Mouse (Mus musculus): ENCODE data around the gene Bhlhe40. TPM values are rescaled to one million over a fixed set of nuclear protein-coding genes. Genes with fewer than 3 reads are reported as not detected.
A peak's percentile ranks its signal among the peaks of the same experiment; 100 is the strongest.

Bhlhe40 gene
- polyA plus RNA-seq, 1 experiment from 2014 or later, result 50.1 TPM

GRCm38 (mm10) chr6:108664533-108665150 lies 4.2 kb downstream of the Bhlhe40 start:
- no peak for ATAC-seq
- H3K4me3 ChIP-seq (replicated peaks), result 0 out of 2 replicates have a peak overlapping the region, but pooled peaks have one; percentile 2
- H3K27me3 ChIP-seq (replicated peaks), result no peaks in the 10 kb centered on the region
- H3K9me3 ChIP-seq, result no peaks in the 10 kb centered on the region
- peak overlapping the region; percentile 14; the same call in 1 of the 2 replicates for H3K4me2 ChIP-seq (replicated peaks)
- 89% methylated on average over 24 of the region's 24 CpGs for WGBS
- peaks cover 28% of the 10 kb centered on the region for H3K4me1 ChIP-seq (replicated peaks)
- no peak overlapping the region; the same call in 1 of the 2 replicates for H3K27ac ChIP-seq
- H3K9ac ChIP-seq, result no peak overlapping the region
- peaks cover 12% of the 10 kb centered on the region for H3K36me3 ChIP-seq

- Histone ChIP-seq H3K27ac (no peak overlapping the region), H3K9me3 (no peaks in the 10 kb centered on the region), H3K9ac (no peak overlapping the region), H3K36me3 (peaks cover 12% of the 10 kb centered on the region), H3K4me1 (replicated peaks) (peaks cover 28% of the 10 kb centered on the region), H3K27me3 (replicated peaks) (no peaks in the 10 kb centered on the region), H3K4me3 (replicated peaks) (no peak overlapping the region), H3K4me2 (replicated peaks) (peak overlapping the region; percentile 14; the same call in 1 of the 2 replicates)
- no peak for ATAC-seq
- WGBS, result 79% methylated on average over 5 of the region's 5 CpGs
Observed at GRCm38 (mm10) chr6:108665587-108665986, 5.2 kb downstream of the Bhlhe40 start.

GRCm38 (mm10) chr6:108666648-108667488 lies 6.4 kb downstream of the Bhlhe40 start:
- no peak overlapping the region for H3K4me2 ChIP-seq (replicated peaks)
- no peak overlapping the region for H3K27ac ChIP-seq
- no peak overlapping the region for H3K4me3 ChIP-seq (replicated peaks)
- no peak overlapping the region for H3K9ac ChIP-seq
- H3K27me3 ChIP-seq (replicated peaks), result no peaks in the 10 kb centered on the region
- H3K4me1 ChIP-seq (replicated peaks), result peaks cover 28% of the 10 kb centered on the region
- peaks cover 12% of the 10 kb centered on the region for H3K36me3 ChIP-seq
- no peaks in the 10 kb centered on the region for H3K9me3 ChIP-seq
- 87% methylated on average over 12 of the region's 12 CpGs for whole genome bisulfite sequencing
- no peak for ATAC-seq

- Histone ChIP-seq H3K27me3 (replicated peaks) (no peaks in the 10 kb centered on the region), H3K4me2 (replicated peaks) (peak overlapping the region; percentile 60; the same call in 1 of the 2 replicates), H3K9me3 (no peaks in the 10 kb centered on the region), H3K4me1 (replicated peaks) (peaks cover 28% of the 10 kb centered on the region), H3K36me3 (peaks cover 12% of the 10 kb centered on the region), H3K9ac (peak overlapping the region; percentile 32; the same call in 1 of the 2 replicates), H3K27ac (peak overlapping the region; percentile 75), H3K4me3 (replicated peaks) (no peak overlapping the region)
- WGBS, result 29% methylated on average over 6 of the region's 6 CpGs
- peak; percentile 28 for ATAC-seq
Observed at GRCm38 (mm10) chr6:108667599-108668021, 7.2 kb downstream of the Bhlhe40 start.

- H3K4me1 ChIP-seq (replicated peaks), result peaks cover 28% of the 10 kb centered on the region
- peak overlapping the region; percentile 60 for H3K4me2 ChIP-seq (replicated peaks)
- H3K36me3 ChIP-seq, result peaks cover 12% of the 10 kb centered on the region
- WGBS, result under 1% methylated on average over 30 of the region's 30 CpGs
- peak overlapping the region; percentile 32 for H3K9ac ChIP-seq
- peak overlapping the region; percentile 24 for H3K4me3 ChIP-seq (replicated peaks)
- no peaks in the 10 kb centered on the region for H3K9me3 ChIP-seq
- ATAC-seq, result peak; percentile 93
- H3K27ac ChIP-seq, result peak overlapping the region; percentile 75
- no peaks in the 10 kb centered on the region for H3K27me3 ChIP-seq (replicated peaks)
Observed at GRCm38 (mm10) chr6:108668321-108668786, 7.9 kb downstream of the Bhlhe40 start.

- WGBS, result 79% methylated on average over 3 of the region's 3 CpGs
- H3K36me3 ChIP-seq, result peaks cover 2% of the 10 kb centered on the region; the same call in 1 of the 2 replicates
- H3K27me3 ChIP-seq (replicated peaks), result no peaks in the 10 kb centered on the region
- ATAC-seq, result no peak
- no peak overlapping the region for H3K9ac ChIP-seq
- H3K4me2 ChIP-seq (replicated peaks), result no peak overlapping the region
- no peaks in the 10 kb centered on the region for H3K9me3 ChIP-seq
- H3K27ac ChIP-seq, result no peak overlapping the region
- H3K4me1 ChIP-seq (replicated peaks), result peaks cover 16% of the 10 kb centered on the region
- H3K4me3 ChIP-seq (replicated peaks), result no peak overlapping the region
Observed at GRCm38 (mm10) chr6:108670276-108670675, 9.8 kb downstream of the Bhlhe40 start.

GRCm38 (mm10) chr6:108670821-108671220 lies 10.4 kb downstream of the Bhlhe40 start:
- Histone ChIP-seq H3K4me1 (replicated peaks) (peaks cover 15% of the 10 kb centered on the region), H3K9ac (no peak overlapping the region), H3K27me3 (replicated peaks) (no peaks in the 10 kb centered on the region), H3K36me3 (no peaks in the 10 kb centered on the region), H3K4me3 (replicated peaks) (no peak overlapping the region), H3K4me2 (replicated peaks) (no peak overlapping the region), H3K9me3 (no peaks in the 10 kb centered on the region), H3K27ac (no peak overlapping the region)
- 56% methylated on average over 3 of the region's 3 CpGs for WGBS
- ATAC-seq, result no peak

- 82% methylated on average over 8 of the region's 8 CpGs for WGBS
- Histone ChIP-seq H3K27me3 (replicated peaks) (no peaks in the 10 kb centered on the region), H3K4me2 (replicated peaks) (no peak overlapping the region), H3K9ac (no peak overlapping the region), H3K9me3 (no peaks in the 10 kb centered on the region), H3K27ac (no peak overlapping the region), H3K36me3 (no peaks in the 10 kb centered on the region), H3K4me3 (replicated peaks) (no peak overlapping the region), H3K4me1 (replicated peaks) (peaks cover 15% of the 10 kb centered on the region)
- no peak for ATAC-seq
Observed at GRCm38 (mm10) chr6:108672094-108672493, 11.7 kb downstream of the Bhlhe40 start.

DNA sequence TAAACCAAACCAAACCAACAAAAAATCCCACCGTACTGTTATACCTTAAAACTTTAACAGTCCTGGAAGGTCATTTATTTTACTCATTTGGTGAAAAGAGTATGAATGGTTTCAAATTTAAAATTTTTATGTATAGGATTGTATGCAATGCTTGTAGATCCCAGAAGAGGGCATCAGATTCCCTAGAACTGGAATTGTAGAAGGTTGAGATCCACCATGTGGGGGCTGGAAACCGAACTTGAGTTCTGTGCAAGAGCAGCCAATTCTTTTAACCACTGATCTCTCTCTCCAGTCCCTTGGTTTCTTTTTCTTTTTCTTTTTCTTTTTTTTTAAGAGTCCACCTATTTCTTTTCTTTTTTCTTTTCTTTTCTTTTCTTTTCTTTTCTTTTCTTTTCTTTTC lies 13.8 kb downstream of the Bhlhe40 start:
- Histone ChIP-seq H3K4me3 (replicated peaks) (no peak overlapping the region), H3K27me3 (replicated peaks) (no peaks in the 10 kb centered on the region), H3K36me3 (no peaks in the 10 kb centered on the region), H3K9ac (no peak overlapping the region), H3K27ac (no peak overlapping the region), H3K4me2 (replicated peaks) (no peak overlapping the region), H3K9me3 (no peaks in the 10 kb centered on the region), H3K4me1 (replicated peaks) (no peaks in the 10 kb centered on the region)
- 86% methylated on average over 2 of the region's 2 CpGs for WGBS
- ATAC-seq, result no peak

DNA sequence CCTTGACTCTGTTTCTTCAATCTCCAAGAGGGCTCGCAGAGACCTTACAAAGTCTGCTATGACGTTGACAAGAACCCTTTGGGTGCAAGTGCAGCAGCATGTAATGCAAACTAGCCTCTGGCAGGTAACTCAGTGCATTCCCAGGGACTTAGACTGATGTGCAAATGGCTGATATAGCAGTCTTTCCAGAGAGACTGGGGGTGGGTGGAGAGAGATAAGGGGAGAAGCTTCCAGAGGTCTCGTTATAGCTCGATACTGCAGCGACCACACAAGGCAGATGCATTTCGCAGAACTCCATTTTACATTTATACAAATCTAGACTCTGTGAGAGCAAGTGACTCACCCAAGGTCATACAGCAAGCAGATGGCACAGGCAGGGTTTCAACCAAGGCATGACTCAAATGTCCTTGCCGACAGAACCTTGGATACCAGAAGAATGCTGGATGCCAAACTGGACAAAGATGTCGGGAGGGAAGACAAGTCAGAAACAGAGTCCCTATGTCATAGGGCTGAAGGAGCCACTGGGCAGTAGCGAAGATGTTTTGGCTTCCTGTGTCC lies 16.4 kb downstream of the Bhlhe40 start:
- H3K4me3 ChIP-seq (replicated peaks), result no peak overlapping the region
- H3K27ac ChIP-seq, result no peak overlapping the region
- no peaks in the 10 kb centered on the region for H3K27me3 ChIP-seq (replicated peaks)
- WGBS, result 85% methylated on average over 9 of the region's 9 CpGs
- no peaks in the 10 kb centered on the region for H3K4me1 ChIP-seq (replicated peaks)
- no peak overlapping the region for H3K4me2 ChIP-seq (replicated peaks)
- no peaks in the 10 kb centered on the region for H3K9me3 ChIP-seq
- ATAC-seq, result no peak
- no peak overlapping the region for H3K9ac ChIP-seq
- no peaks in the 10 kb centered on the region for H3K36me3 ChIP-seq

DNA sequence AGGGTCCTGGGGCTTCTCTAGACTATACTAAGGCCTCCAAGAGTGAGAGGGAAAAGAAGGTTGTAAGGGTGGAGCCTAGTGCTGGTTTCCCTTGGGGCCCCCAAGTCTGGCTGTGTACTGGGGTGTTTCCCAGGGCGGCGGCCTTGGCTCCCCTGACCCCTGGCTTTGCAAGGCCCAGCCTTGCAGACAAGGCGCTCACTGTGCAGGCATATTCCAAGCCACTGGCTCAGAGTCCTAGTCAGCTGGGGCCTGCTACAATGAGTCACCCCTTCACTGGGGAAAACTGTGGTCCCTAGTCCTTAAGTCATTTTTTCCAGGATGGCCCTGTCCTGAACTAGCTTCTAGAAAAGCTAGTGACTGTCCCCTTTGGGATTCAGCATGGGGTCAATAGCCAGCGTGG lies 17.3 kb downstream of the Bhlhe40 start:
- Histone ChIP-seq H3K27ac (no peak overlapping the region), H3K4me1 (replicated peaks) (no peaks in the 10 kb centered on the region), H3K4me3 (replicated peaks) (no peak overlapping the region), H3K9me3 (no peaks in the 10 kb centered on the region), H3K4me2 (replicated peaks) (no peak overlapping the region), H3K9ac (no peak overlapping the region), H3K36me3 (no peaks in the 10 kb centered on the region), H3K27me3 (replicated peaks) (no peaks in the 10 kb centered on the region)
- 80% methylated on average over 4 of the region's 4 CpGs for WGBS
- peak; percentile 79 for ATAC-seq

DNA sequence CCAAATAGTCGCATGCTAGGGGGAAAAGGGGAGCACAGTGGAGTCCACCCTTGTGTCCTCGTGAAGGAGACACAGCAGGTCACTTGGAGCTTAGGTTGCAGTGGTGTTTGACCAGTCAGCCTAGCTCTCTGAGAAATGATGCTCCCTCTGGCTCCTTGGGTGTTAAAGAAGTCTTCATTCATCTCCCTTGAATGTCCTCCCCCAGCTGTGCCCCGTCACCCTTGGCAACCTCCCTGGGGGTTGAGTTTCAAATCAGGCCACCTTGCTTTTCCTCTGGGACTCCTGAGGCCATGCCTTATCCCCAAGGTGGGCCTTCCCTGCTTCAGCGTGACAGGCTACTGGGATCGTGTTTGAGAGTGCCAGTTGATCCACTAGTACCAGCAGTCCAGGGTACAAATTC lies 17.8 kb downstream of the Bhlhe40 start:
- H3K36me3 ChIP-seq, result no peaks in the 10 kb centered on the region
- no peak for ATAC-seq
- no peak overlapping the region for H3K9ac ChIP-seq
- H3K9me3 ChIP-seq, result no peaks in the 10 kb centered on the region
- no peak overlapping the region for H3K4me3 ChIP-seq (replicated peaks)
- no peak overlapping the region for H3K4me2 ChIP-seq (replicated peaks)
- H3K27me3 ChIP-seq (replicated peaks), result no peaks in the 10 kb centered on the region
- WGBS, result 75% methylated on average over 5 of the region's 5 CpGs
- no peak overlapping the region for H3K27ac ChIP-seq
- no peaks in the 10 kb centered on the region for H3K4me1 ChIP-seq (replicated peaks)
